Mouse (Mus musculus): Measurements from ENCODE around the gene Tmem30a.

GRCm38 (mm10) chr9:79745036-79745435 is 48.3 kb downstream of the Tmem30a start:
- no peak for TF ChIP-seq POLR2A (IDR thresholded peaks at IDR 0.05; ENCODE audit: borderline replicate concordance, low read depth, low read length)
- TF ChIP-seq CTCF (IDR thresholded peaks at IDR 0.05; ENCODE audit: low read depth, low read length): no peak
